Mouse (Mus musculus): ENCODE results near the gene Mipep.

DNA sequence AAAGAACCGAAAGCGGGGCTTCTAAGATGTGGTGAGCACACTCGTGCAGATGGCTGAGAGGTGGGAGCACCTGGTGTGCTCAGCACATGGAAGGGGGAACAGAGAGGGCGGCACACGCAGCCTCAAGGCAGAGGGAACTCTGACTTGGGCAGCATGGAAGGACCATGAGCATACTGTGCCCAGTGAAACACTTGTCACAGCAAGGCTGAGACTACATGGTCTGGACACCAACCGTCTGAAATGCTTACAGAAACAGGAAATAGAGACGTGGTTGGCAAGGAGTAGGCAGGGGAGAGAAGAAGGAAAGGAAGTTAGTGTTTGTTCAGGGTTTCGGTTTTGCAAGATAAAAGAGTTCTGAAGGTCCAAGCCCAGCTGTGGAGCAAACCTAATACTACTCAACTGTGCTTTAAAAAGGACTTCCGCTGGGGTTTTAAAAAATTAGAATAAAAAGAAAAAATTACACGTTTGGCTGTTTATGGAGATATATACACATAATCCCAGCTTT is 45.9 kb upstream of the Mipep start:
- no peak for TF ChIP-seq POLR2A (IDR thresholded peaks at IDR 0.05; ENCODE audit: control insufficient read depth, low read depth, low read length)
- TF ChIP-seq CTCF (IDR thresholded peaks at IDR 0.05; ENCODE audit: control insufficient read depth, insufficient read depth, insufficient replicate concordance, low read depth, low read length) = no peak

Data from testis, adult 2 months (tissue).